Mouse (Mus musculus) embryo, embryonic 11.5 days (tissue): ENCODE results near the gene Gpr4.

Source experiments
- DNase-seq: peaks from one replicate; pipeline ENCODE4 v3.0.0-alpha.2; 2012; ENCODE audit warnings: low read depth, low spot score

The Gpr4 gene

GRCm38 (mm10) chr7:19194676-19195075 lies 17.7 kb upstream of the Gpr4 start:
- no peak for DNase-seq

GRCm38 (mm10) chr7:19196676-19197075 lies 15.7 kb upstream of the Gpr4 start:
- DNase-seq: no peak

DNA sequence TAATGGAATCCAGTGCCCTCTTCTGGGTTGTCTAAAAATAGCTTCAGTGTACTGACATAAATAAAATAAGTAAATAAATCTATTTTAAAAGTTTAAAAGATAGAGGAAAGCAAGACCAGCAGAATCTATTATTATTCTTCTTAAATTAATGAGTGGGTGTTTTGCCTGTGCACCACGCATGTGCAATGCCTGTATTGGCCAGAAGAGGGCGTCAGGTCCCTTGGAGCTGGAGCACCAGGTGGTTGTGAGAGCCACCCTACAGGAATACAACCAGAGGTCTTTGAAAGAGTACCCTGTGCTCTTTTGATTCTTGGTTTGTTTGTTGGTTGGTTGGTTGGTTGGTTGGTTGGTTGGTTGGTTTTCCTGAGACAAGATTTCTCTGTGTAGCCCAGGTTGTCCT lies 14.4 kb upstream of the Gpr4 start:
- DNase-seq: no peak

- no peak for DNase-seq
Observed at GRCm38 (mm10) chr7:19201660-19202059, 10.7 kb upstream of the Gpr4 start.

- no peak for DNase-seq
Observed at GRCm38 (mm10) chr7:19202065-19202850, 10.1 kb upstream of the Gpr4 start.

- no peak for DNase-seq
Observed at GRCm38 (mm10) chr7:19208201-19208910, 4.0 kb upstream of the Gpr4 start.

- DNase-seq: peak; percentile 47
Observed at GRCm38 (mm10) chr7:19208944-19209472, 3.3 kb upstream of the Gpr4 start.

GRCm38 (mm10) chr7:19209494-19209893 lies 2.8 kb upstream of the Gpr4 start:
- DNase-seq: no peak

DNA sequence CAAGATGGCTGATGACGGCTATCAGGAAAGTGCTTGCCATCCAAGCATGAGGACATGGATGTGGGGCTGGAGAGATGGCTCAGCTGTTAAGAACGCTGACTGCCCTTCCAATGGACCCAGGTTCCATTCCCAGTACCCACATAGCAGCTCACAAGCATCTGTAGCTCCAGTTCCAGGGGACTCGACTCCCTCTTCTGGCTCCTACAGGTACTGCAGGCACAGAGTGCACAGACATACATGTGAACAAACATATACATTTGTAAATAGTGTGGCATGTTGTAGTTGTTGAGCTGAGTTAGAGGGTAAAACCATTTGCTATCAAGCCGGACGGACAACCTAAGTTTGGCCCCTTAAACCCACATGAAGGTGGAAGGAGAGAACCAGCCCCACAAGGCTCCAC lies 2.3 kb upstream of the Gpr4 start:
- DNase-seq: no peak

DNA sequence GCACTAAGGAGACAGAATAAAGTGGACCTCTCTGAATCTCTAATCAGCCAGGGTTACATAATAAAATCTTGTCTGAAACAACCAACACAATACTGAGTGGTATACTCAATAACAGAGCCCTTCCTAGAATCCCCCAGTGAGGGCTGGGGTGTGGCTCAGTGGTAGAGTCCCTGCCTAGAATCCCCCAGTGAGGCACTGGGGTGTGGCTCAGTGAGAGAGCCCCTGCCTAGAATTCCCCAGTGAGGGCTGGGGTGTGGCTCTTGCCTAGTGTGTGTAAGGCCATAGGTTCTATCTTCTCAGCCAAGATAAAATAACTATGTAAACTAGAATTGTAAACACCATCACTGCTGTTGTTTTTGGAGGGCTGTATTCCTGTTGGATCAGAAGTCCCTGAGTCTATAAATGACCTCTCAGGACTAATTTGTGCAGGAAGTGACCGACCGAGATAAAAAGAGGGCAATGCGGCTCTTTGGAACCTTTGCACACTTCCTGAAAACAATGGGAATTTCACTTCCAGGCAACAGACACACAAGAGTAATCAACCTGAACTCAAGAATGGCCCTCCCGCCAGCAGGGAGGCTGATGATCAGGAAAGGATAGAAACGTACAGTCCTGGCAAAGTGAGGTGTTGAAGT lies 1.2 kb upstream of the Gpr4 start:
- DNase-seq: no peak

GRCm38 (mm10) chr7:19213385-19213784 lies 1.0 kb downstream of the Gpr4 start:
- DNase-seq: no peak

DNA sequence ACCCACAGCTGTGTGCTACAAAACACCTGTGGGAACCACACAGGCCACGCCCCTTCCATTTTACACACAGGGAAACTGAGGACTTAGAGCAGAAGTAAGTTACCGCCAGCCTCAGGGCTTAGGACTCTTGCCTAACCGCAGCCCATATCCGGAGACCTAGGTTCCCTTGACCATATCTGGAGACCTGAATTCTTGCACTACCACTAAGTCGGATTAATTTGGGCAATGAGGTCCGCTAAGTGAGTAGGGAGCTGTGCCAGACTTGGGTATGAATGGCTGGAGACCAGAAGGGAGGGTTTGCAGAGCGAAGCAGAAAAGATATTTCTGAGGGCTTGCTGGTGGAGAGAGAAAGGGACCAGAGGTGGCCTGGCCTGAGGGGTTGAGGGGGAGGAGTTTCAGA lies 2.0 kb downstream of the Gpr4 start:
- DNase-seq: no peak

GRCm38 (mm10) chr7:19214940-19215339 lies 2.6 kb downstream of the Gpr4 start:
- no peak for DNase-seq

DNA sequence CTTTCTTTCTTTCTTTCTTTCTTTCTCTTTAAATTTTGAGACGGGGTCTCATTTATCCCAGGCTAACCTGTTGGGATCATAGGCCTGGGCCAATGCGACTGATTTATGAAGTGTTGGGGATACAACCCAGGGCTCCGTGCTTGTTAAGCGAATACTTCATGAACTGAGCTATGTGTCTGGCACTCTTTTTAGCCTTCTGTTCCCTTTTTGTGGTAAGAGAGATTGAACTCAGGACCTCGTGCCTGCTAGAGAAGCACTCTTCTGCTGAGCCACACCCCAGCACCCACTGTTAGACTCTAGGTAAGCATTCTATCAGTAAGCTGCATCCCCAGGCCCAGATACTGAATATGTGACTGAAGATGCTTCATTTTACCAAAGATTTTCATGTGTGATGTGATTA lies 5.2 kb downstream of the Gpr4 start:
- DNase-seq: no peak

DNA sequence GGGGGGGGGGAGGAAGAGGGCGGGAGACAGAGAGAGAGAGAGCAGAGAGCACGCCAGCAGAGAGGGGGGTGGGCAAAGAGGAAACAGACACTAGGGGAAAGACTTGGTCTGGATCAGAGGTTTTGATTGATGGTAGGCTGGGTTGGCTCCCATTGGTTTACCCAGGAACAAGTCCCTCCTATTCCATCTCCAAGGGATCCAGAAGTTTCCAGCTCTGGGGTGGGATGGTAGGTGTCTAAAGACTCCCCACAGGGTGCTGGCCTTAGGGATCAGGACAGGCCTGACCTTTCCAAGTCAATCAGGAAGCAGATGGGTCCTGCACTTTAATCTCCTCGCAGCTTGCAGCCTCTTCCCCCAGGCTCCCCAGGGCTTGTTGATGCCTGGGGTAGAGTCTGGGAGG lies 5.6 kb downstream of the Gpr4 start:
- no peak for DNase-seq

DNA sequence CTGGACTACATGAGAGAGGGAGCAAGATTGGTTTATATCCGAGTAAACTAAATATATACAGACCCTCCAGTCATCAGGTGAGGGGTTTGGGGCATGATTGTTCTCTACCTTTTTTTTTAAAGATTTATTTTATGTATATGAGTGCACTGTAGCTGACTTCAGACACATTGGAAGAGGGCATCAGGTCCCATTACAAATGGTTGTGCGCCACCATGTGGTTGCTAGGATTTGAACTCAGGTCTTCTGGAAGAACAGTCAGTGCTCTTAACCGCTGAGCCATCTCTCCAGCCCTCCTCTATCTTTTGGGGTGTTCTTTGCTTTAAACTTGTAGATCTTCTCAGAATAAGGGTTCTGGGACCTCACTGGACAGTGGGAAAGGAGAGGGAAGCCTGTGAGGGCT lies 7.7 kb downstream of the Gpr4 start:
- no peak for DNase-seq

GRCm38 (mm10) chr7:19222189-19222588 lies 9.9 kb downstream of the Gpr4 start:
- DNase-seq: no peak

DNA sequence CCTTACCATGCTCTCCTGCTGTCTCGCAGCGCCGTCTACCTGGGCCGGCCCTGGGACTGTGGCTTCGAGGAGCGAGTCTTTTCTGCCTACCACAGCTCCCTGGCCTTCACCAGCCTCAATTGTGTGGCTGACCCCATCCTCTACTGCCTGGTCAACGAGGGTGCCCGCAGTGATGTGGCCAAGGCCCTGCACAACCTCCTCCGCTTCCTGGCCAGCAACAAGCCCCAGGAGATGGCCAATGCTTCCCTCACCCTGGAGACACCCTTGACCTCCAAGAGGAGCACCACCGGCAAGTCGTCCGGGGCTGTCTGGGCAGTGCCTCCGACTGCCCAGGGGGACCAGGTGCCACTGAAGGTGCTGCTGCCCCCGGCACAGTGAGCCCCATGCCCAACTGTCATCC lies 10.5 kb downstream of the Gpr4 start:
- no peak for DNase-seq

- no peak for DNase-seq
Observed at GRCm38 (mm10) chr7:19224933-19225332, 12.6 kb downstream of the Gpr4 start.

- DNase-seq: no peak
Observed at GRCm38 (mm10) chr7:19226817-19227797, 14.8 kb downstream of the Gpr4 start.
